Mouse (Mus musculus) E14TG2a.4 (cell line): ENCODE data around the gene Myo16.

Experiments
- CTCF ChIP-seq: conservative IDR thresholded peaks from 2 replicates; pipeline ENCODE4 v1.5.1; 2014; ENCODE audit warnings: low read length
- NANOG ChIP-seq: IDR thresholded peaks from 2 replicates; pipeline ENCODE4 v1.6.1; 2014; ENCODE audit warnings: borderline replicate concordance, low read length, mixed read lengths
- POU5F1 ChIP-seq: IDR thresholded peaks from 2 replicates; pipeline ENCODE4 v1.6.1; 2014; ENCODE audit warnings: low read length, borderline replicate concordance

GRCm38 (mm10) chr8:10628725-10629124 is 475.0 kb downstream of the Myo16 start:
- no peak for TF ChIP-seq CTCF
- no peak for TF ChIP-seq POU5F1
- no peak for TF ChIP-seq NANOG
